Mouse (Mus musculus) macrophage (primary cell): ENCODE data around the gene Myh11. TPM values are rescaled to one million over a fixed set of nuclear protein-coding genes. Genes with fewer than 3 reads are reported as not detected.

Source experiments
- H3K27ac ChIP-seq: fragments of 350-480 bp; formaldehyde crosslinking; 2 replicates; pipeline ENCODE4 v1.9.0; 2021
- H3K36me3 ChIP-seq: fragments of 350-480 bp; formaldehyde crosslinking; 2 replicates; pipeline ENCODE4 v1.9.0; 2021; ENCODE audit errors: inconsistent target
- H3K4me3 ChIP-seq: fragments of 350-480 bp; formaldehyde crosslinking; 2 replicates; pipeline ENCODE4 v1.9.0; 2021; ENCODE audit errors: inconsistent target
- H3K79me2 ChIP-seq: fragments of 350-480 bp; formaldehyde crosslinking; 2 replicates; pipeline ENCODE4 v1.9.0; 2021; ENCODE audit errors: inconsistent target
- WGBS: methylation state at CpG from one replicate; pipeline ENCODE4 v1.1.7; 2026; ENCODE audit warnings: inconsistent platforms; ENCODE audit not compliant: missing documents; 5-methylcytosine and 5-hydroxymethylcytosine counted together
- polyA plus RNA-seq: library from polyadenylated mRNA; stranded (reverse); fragments of 250-400 nt; gene quantifications from 3 replicates; pipeline ENCODE4 v1.2.4, GENCODE M21; 2018; ENCODE audit warnings: inconsistent platforms

Myh11 gene
- polyA plus RNA-seq, 1 experiment from 2014 or later = not detected

GRCm38 (mm10) chr16:14298461-14298860 lies 7.3 kb upstream of the Myh11 start:
- WGBS = 90% methylated on average over 4 of the region's 4 CpGs
- H3K36me3 ChIP-seq = peaks cover 31% of the 10 kb centered on the region
- no peak overlapping the region for H3K4me3 ChIP-seq
- H3K27ac ChIP-seq = no peak overlapping the region
- H3K79me2 ChIP-seq = no peaks in the 10 kb centered on the region

- Histone ChIP-seq H3K4me3 (no peak overlapping the region), H3K79me2 (no peaks in the 10 kb centered on the region), H3K27ac (no peak overlapping the region), H3K36me3 (peaks cover 30% of the 10 kb centered on the region)
- 97% methylated on average over 4 of the region's 4 CpGs for WGBS
These were observed 6.6 kb upstream of the Myh11 start for GRCm38 (mm10) chr16:14297746-14298145.

GRCm38 (mm10) chr16:14297137-14297536 lies 6.0 kb upstream of the Myh11 start:
- WGBS = 97% methylated on average over 3 of the region's 3 CpGs
- Histone ChIP-seq H3K27ac (no peak overlapping the region), H3K36me3 (peaks cover 30% of the 10 kb centered on the region), H3K79me2 (no peaks in the 10 kb centered on the region), H3K4me3 (no peak overlapping the region)

GRCm38 (mm10) chr16:14296544-14297124 lies 5.5 kb upstream of the Myh11 start:
- 93% methylated on average over 2 of the region's 2 CpGs for WGBS
- Histone ChIP-seq H3K4me3 (no peak overlapping the region), H3K36me3 (peaks cover 30% of the 10 kb centered on the region), H3K27ac (no peak overlapping the region), H3K79me2 (no peaks in the 10 kb centered on the region)

GRCm38 (mm10) chr16:14295291-14295690 lies 4.1 kb upstream of the Myh11 start:
- WGBS = 50% methylated on average over 2 of the region's 2 CpGs
- peaks cover 20% of the 10 kb centered on the region for H3K36me3 ChIP-seq
- H3K79me2 ChIP-seq = no peaks in the 10 kb centered on the region
- no peak overlapping the region for H3K4me3 ChIP-seq
- H3K27ac ChIP-seq = no peak overlapping the region

- Histone ChIP-seq H3K4me3 (no peak overlapping the region), H3K36me3 (no peaks in the 10 kb centered on the region), H3K79me2 (no peaks in the 10 kb centered on the region), H3K27ac (no peak overlapping the region)
- 27% methylated on average over 27 of the region's 31 CpGs for WGBS
These were observed 1.3 kb upstream of the Myh11 start for GRCm38 (mm10) chr16:14292205-14293199.

GRCm38 (mm10) chr16:14272374-14272965 lies 18.7 kb downstream of the Myh11 start:
- no peak overlapping the region for H3K4me3 ChIP-seq
- H3K36me3 ChIP-seq = no peaks in the 10 kb centered on the region
- 87% methylated on average over 4 of the region's 4 CpGs for WGBS
- H3K79me2 ChIP-seq = no peaks in the 10 kb centered on the region
- H3K27ac ChIP-seq = no peak overlapping the region

GRCm38 (mm10) chr16:14265203-14265920 lies 25.8 kb downstream of the Myh11 start:
- Histone ChIP-seq H3K79me2 (no peaks in the 10 kb centered on the region), H3K36me3 (no peaks in the 10 kb centered on the region), H3K4me3 (no peak overlapping the region), H3K27ac (no peak overlapping the region)
- 26% methylated on average over 4 of the region's 4 CpGs for WGBS

- Histone ChIP-seq H3K27ac (no peak overlapping the region), H3K79me2 (no peaks in the 10 kb centered on the region), H3K36me3 (no peaks in the 10 kb centered on the region), H3K4me3 (no peak overlapping the region)
- 76% methylated on average over 2 of the region's 2 CpGs for WGBS
These were observed 26.7 kb downstream of the Myh11 start for GRCm38 (mm10) chr16:14264504-14264903.

GRCm38 (mm10) chr16:14263241-14263640 lies 27.9 kb downstream of the Myh11 start:
- Histone ChIP-seq H3K27ac (no peak overlapping the region), H3K4me3 (no peak overlapping the region), H3K36me3 (no peaks in the 10 kb centered on the region), H3K79me2 (no peaks in the 10 kb centered on the region)
- WGBS = 96% methylated on average over 6 of the region's 6 CpGs

- Histone ChIP-seq H3K79me2 (no peaks in the 10 kb centered on the region), H3K4me3 (no peak overlapping the region), H3K27ac (no peak overlapping the region), H3K36me3 (no peaks in the 10 kb centered on the region)
- WGBS = 100% methylated on average over 1 of the region's 1 CpGs
These were observed 28.8 kb downstream of the Myh11 start for GRCm38 (mm10) chr16:14262410-14262809.

- Histone ChIP-seq H3K36me3 (no peaks in the 10 kb centered on the region), H3K79me2 (no peaks in the 10 kb centered on the region), H3K4me3 (no peak overlapping the region), H3K27ac (no peak overlapping the region)
- 65% methylated on average over 2 of the region's 2 CpGs for WGBS
These were observed 32.3 kb downstream of the Myh11 start for GRCm38 (mm10) chr16:14258856-14259255.

GRCm38 (mm10) chr16:14253586-14253985 lies 37.6 kb downstream of the Myh11 start:
- no peaks in the 10 kb centered on the region for H3K36me3 ChIP-seq
- no peak overlapping the region for H3K27ac ChIP-seq
- WGBS = 95% methylated on average over 3 of the region's 3 CpGs
- no peaks in the 10 kb centered on the region for H3K79me2 ChIP-seq
- no peak overlapping the region for H3K4me3 ChIP-seq

GRCm38 (mm10) chr16:14252877-14253276 lies 38.3 kb downstream of the Myh11 start:
- Histone ChIP-seq H3K79me2 (no peaks in the 10 kb centered on the region), H3K27ac (no peak overlapping the region), H3K36me3 (no peaks in the 10 kb centered on the region), H3K4me3 (no peak overlapping the region)
- 94% methylated on average over 4 of the region's 4 CpGs for WGBS
